Mouse (Mus musculus): ENCODE measurements around the gene Dglucy. TPM values are rescaled to one million over a fixed set of nuclear protein-coding genes. Genes with fewer than 3 reads are reported as not detected.
A peak's percentile ranks its signal among the peaks of the same experiment; 100 is the strongest.
"Not testable (repeated sequence)": the region's sequence is repeated elsewhere in the genome, so short reads cannot be mapped to it uniquely, and the experiment has no call there.

The Dglucy gene
- total RNA-seq, 2 experiments from 2014 or later: 5.0 to 5.3 TPM

DNA sequence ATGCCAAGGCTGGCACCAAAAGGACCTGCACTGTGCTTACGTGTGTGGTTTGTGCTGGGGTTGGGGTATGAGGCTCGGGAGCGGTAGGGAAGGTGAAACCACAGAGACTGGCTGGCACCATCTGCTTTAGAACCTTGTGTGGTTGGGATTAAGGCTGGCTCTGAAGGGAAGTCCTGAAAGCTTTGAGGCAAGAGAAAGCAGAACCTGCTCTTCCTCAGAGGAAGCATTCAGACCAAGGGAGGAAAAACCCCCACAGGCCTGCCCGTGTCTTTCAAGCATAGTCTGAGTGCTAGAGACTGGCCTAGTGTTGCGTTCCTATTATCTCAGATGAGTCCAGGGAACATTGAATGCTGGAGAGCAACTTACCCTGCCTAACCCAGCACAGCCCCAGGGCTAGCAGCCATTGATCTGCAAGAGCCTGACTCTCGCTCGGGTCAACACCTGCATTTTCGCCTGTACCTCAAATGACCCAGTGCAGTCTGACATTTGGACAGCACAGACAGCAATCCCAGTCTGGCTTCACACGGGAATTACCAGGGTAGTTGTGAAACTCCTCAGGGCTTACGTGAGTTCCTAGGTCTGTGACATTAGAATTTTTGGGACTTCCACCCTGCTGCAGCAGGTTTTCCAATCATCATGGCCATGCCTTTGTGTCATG lies 452 bp upstream of the Dglucy start:
- intact Hi-C loops (cut with DNase I): no loop called here
- DNase-seq: no peak

DNA sequence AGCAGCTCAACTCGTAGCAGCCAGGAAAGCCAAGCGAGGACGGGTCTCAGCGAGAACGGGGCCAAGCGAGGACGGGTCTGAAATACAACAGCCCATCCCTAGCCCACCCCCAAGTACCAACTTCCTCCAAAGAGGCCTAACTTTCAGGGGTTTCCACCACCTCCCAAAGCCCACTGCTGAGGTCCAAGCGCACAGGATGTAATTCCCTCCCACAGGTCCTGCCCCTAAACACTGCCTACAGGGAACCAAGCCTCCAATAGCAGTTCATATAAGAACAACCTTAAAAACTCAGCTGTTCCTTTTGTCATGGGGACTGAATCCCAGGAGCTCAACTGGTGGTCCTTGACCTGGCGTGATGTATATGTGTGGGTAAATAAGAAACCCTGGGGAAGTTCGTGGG lies 1.6 kb downstream of the Dglucy start:
- intact Hi-C loops (cut with DNase I): no loop called here

DNA sequence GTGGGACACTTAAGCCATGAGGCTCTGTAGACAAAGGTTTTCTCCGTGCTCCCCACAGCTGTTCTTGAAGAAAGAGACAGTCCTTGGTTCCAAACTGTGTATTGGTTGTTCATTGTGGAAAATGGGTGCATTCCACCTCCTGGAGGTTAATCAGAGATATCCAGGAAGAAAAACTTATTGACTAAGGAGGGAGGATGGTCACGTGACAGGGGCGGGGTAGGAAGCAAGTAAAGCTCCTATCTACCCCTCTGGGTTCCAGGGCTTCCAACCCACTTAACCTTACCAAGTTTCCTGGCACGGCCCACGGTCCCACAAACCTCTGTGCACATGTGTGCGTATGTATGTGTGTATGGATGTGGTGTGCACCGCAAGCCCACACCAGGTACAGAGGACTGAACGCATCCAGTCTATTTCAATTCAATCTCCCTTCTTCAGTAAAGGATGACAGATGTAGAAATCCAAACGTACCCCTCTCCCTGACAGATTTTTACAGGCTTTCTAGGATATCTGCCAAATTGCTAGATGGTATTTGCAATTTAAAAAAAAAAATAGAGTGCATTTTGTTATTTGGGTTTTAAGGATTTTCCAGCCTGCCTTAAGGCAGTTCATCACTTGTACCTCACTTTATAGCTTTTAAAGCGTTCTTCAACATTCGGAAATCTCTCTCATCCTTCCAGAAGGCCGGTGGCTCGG lies 2.7 kb downstream of the Dglucy start:
- intact Hi-C loops (cut with DNase I): no loop called here
- DNase-seq: no peak

More for the DNA sequence above, 1.6 kb downstream of the Dglucy start:
- DNase-seq: no peak

DNA sequence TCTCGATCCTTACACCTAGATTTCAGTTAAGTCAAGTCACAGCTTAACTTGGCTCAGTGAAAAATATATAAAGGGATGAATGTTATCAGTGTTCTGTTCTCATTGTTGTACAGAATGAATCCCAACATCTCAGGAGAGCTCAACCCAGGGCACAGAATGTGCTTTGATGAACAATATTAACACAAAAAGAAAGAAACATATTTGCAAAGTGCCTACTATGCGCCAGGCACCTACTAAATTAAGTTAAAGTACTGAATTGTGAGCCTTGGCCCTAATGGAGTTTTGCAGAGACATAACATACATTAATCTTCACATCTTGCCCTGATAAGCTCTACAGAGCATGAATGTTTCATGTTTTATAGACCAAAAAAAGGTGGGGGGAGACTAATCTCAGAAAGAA lies 5.3 kb downstream of the Dglucy start:
- DNase-seq: no peak
- intact Hi-C loops (cut with DNase I): no loop called here

DNA sequence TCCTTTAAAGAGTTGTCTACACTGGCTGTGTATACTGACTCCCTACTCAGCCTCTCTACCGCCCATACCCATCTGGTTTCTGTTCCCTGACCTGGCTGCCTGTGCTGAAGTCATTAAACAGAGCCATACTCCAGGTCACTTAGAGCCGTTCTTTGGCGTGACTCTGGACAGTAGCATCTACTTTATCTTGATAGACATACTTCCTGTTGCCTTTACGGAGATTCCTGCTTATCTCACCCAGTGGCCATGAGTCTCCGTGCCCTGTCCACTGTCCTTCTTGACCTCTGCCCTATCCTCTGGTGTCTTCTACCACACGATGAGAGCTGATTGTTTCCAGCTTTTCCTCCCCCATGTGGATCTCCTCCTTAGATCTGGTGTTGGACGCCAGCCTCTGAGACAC lies 6.5 kb downstream of the Dglucy start:
- DNase-seq: no peak
- intact Hi-C loops (cut with DNase I): no loop called here

DNA sequence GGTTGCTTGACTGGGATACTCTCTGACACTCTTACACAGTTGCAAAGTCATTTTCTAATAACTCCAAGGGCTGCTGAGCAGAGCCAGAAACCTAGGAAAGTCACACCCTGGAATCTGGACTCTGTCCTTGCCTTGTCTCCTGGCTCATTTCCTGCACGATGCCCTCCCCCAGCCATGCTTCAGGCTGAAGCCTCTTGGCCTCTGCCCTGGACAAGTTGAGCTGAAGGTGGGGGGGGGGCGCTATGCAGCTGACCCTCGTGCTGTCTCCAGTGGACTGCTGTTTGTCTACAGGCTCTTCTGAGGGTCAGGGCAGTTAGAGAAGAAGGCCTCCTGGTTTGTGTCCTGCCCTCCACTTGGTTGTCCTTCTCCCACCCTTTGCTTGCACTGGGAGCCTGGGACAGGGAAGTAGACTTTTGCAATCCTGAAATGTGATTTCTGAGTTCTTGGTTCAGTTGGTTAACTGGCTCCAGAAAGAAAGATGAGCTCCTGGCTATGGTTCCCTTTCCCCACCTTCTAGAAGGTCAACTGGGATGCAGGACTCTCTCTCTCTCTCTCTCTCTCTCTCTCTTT lies 11.2 kb downstream of the Dglucy start:
- DNase-seq: no peak
- intact Hi-C loops (cut with DNase I): no loop called here

- intact Hi-C loops (cut with DNase I): no loop called here
- DNase-seq: no peak
Observed at GRCm38 (mm10) chr12:100791425-100791824, 12.6 kb downstream of the Dglucy start.

DNA sequence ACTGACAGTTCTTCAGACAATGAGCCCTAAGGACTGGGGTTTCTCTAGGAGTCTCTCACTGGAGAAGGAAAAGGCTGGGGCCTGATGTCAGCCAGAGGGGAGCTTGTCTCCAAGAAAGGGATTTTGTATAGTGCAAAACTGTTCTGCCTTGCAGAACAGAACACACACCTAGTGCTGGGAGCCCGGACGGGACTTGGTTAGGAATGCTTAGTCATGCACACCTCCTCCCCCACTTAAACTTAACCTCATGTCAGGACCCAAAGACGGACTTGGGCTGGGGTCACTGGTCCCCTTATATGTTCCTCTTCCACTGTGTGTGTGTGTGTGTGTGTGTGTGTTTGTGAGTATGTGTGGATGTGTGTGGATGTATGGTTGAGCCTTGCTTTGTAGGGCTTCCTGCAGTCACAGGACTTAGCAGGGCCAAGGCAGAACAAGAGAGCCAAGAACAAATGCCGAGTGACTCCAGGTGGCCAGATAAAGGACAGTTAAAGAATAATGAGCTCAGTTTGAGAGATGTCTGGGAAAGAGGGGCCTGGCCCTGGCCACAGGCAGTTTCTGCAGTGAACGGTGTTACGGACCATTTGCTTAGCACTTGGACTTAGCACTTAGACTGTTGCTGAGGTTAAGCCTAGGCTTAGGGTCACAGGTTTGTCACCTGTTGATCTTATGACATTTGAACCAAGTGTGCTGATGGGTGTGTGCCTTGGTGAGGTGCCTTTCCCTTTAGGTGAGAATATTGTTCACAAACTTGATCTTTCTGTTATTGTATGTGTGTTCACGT lies 15.8 kb downstream of the Dglucy start:
- DNase-seq: no peak
- intact Hi-C loops (cut with DNase I): no loop called here

DNA sequence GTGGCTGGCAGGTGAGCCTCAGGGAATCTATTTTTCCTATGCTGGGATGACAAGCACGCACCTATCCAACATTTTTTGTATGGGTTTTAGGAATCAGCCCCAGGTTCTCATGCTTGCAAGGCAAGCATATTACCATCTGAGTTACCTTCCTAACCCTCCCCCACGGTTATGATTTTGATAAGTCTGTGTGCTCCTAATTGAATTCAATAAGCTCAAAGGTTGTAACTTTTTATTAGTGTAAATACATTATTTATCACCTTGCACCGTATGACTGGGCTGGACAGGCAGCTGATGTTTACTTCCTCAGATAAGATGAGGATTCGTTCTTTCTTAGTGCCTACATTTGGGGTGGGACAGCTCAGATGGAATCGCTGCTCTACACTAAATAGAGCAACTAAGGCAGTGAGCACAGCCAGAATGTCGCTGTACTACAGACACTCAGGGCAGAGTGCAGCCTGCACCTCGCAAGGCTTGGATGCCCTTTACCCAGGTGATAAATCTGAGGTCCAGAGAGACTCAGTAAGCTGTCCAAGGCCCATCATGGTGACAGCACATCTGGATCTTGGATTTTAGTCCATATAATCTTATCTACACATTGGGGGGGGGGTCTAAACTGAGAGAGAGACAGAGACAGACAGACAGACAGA lies 16.7 kb downstream of the Dglucy start:
- intact Hi-C loops (cut with DNase I): no loop called here
- no peak for DNase-seq

- DNase-seq; intact Hi-C loops (cut with DNase I): not testable (repeated sequence)
Observed at GRCm38 (mm10) chr12:100803391-100803790, 24.5 kb downstream of the Dglucy start.

DNA sequence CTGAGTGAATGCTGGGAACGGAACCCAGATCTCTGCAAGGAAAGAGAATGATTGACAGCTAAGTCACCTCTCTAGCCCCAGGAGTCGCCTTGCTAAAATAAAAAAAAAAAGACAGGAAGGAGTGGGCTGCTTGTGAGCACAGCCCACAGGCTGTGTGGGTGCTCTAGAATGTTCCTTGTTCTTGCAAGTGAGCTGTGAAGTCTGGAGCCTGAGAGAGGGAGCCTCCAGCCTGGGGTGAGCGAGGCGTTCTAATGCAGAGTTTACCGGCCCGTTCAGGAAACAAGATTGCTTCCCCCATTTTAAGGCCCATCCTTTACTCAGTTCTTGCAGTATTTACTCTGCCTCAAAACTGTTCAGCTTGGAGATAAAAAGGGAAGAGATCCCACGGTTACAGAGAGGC lies 28.4 kb downstream of the Dglucy start:
- intact Hi-C loops (cut with DNase I): no loop called here
- DNase-seq: no peak

DNA sequence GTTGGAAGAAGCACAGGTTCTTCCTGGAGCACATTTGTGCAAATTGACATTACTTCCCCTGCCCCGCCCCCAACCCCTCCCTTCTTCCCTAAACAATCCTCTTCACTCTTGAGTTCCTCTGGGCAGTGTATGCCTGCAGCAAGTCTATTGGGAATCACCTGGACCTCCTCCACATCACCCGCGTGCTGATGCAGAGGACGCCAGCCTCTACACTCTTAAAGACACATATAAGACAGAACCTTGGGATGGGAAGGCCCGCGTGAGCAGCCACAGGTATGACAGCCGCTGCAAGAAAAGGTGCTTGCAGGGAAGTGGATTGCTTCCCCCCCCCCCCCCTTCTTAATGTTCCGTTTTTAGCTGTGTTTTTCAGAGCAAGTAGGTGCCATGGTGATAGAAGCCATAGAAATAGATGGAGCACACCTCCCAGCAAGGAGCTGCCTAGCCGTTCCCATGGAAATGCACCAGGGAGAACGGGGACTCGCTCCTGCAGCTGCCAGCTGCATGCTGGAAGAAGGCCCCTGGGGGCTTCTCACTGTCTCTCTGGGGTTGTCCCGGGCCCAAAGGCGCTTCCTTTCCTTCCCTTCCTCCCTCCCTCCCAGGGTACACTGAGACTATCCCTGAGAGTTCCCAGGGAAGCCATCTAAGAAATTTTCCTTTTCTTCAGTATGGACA lies 29.9 kb downstream of the Dglucy start:
- DNase-seq: peak; percentile 18
- intact Hi-C loops (cut with DNase I): no loop called here

GRCm38 (mm10) chr12:100810542-100810941 lies 31.7 kb downstream of the Dglucy start:
- intact Hi-C loops (cut with DNase I): no loop called here
- no peak for DNase-seq

DNA sequence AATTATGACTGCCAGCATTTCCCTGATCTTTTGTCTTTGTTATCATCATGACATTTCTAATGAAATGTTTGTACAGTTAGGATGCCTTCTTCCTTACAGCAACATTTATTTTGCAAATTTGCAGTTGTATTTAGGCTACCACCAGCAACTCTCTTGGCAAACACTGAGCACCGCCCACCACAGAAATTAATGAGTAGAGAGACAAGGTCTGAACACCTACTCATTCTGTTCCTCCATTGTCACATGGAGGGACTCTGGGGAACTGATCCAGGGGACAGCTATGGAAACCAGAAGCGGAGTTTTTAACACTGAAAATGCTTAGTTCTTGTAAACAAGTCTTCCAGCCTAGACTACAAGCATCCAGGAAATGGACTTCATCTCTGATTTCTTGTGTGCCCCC lies 35.0 kb downstream of the Dglucy start:
- DNase-seq: no peak
- intact Hi-C loops (cut with DNase I): no loop called here

DNA sequence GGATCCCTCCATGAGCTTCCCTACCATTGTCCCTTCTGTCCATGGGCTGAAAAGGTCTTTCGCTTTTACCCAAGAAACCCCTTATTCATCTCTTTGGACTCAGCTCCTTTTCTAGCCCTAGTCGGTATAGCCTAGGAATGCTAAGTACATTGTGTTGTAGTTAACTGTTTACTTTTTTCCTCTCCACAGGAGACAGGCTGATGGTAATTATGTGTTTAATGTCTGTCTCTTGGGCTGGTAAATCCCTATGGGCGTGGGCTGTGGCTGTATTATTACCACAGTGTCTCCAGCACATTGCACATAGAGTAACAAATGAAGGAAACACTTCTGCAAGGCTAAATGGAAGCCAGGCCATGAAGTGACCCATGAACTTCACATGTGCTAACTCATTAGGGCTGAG lies 35.8 kb downstream of the Dglucy start:
- intact Hi-C loops (cut with DNase I): no loop called here
- no peak for DNase-seq

GRCm38 (mm10) chr12:100816906-100817305 lies 38.0 kb downstream of the Dglucy start:
- intact Hi-C loops (cut with DNase I): no loop called here
- DNase-seq: no peak

GRCm38 (mm10) chr12:100819965-100820364 lies 41.1 kb downstream of the Dglucy start:
- no peak for DNase-seq
- intact Hi-C loops (cut with DNase I): no loop called here

DNA sequence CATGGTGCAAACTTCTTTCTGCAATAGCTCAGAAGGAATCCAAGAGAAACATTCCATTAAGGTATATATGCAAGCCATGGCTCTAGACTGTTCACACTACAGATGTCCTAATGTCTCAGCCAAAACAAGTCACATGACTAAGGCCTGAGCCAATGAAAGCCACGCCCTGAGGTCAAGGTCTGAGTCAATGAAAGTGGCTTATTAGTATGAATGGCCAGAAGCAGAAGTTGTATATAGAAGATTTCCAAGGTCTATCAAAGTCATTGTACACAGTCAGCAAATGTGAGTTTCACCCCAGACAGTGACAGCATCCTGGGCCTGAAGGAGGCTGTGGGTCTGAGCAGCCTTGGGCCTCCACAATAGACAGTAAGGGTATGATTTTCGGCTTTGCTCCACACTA lies 52.2 kb downstream of the Dglucy start:
- intact Hi-C loops (cut with DNase I): no loop called here
- DNase-seq: no peak

- intact Hi-C loops (cut with DNase I): no loop called here
- DNase-seq: no peak
Observed at GRCm38 (mm10) chr12:100831629-100832325, 52.9 kb downstream of the Dglucy start.

- intact Hi-C loops (cut with DNase I): loop anchor here (5.0 kb wide), 1 partner anchor 115 kb away; no protein-coding TSS in a partner anchor
- no peak for DNase-seq
Observed at GRCm38 (mm10) chr12:100837208-100837607, 58.4 kb downstream of the Dglucy start.

Data from left cerebral cortex, postnatal 4 days (tissue).